Mouse (Mus musculus) 3T3-L1 (cell line): ENCODE measurements around the gene Rock2.
"Not testable (repeated sequence)": the region's sequence is repeated elsewhere in the genome, so short reads cannot be mapped to it uniquely, and the experiment has no call there.

ENCODE experiments used
- DNase-seq: peaks from one replicate; pipeline ENCODE4 v3.0.0-alpha.2; 2015; ENCODE audit warnings: low read depth, low spot score

Gene Rock2

GRCm38 (mm10) chr12:16999146-16999545 is 104.5 kb downstream of the Rock2 start:
- DNase-seq, result peak; percentile 32

- peak; percentile 93 for DNase-seq
These were observed 105.2 kb downstream of the Rock2 start, which contains the start of gene Pqlc3 for GRCm38 (mm10) chr12:16999739-17000497. Gene Pqlc3, minus strand, starts transcription at chr12:17000408.

- DNase-seq, result peak; percentile 40
These were observed 105.9 kb downstream of the Rock2 start for GRCm38 (mm10) chr12:17000628-17001027.

- peak; percentile 62 for DNase-seq
These were observed 106.5 kb downstream of the Rock2 start for GRCm38 (mm10) chr12:17001211-17001610.

- DNase-seq, result no peak
These were observed 114.8 kb downstream of the Rock2 start for GRCm38 (mm10) chr12:17009466-17009865.

- peak; percentile 36 for DNase-seq
These were observed 116.6 kb downstream of the Rock2 start, which contains the start of gene 2410004P03Rik for GRCm38 (mm10) chr12:17011100-17011870. Gene 2410004P03Rik, minus strand, starts transcription at chr12:17011727.

GRCm38 (mm10) chr12:17012067-17012899 is 117.6 kb downstream of the Rock2 start:
- peak; percentile 57 for DNase-seq

GRCm38 (mm10) chr12:17015711-17016110 is 121.0 kb downstream of the Rock2 start:
- DNase-seq, result no peak

- peak; percentile 79 for DNase-seq
These were observed 123.8 kb downstream of the Rock2 start for GRCm38 (mm10) chr12:17018468-17018867.

- not testable (repeated sequence) for DNase-seq
These were observed 126.4 kb downstream of the Rock2 start for GRCm38 (mm10) chr12:17021125-17021524.

GRCm38 (mm10) chr12:17022145-17022544 is 127.5 kb downstream of the Rock2 start:
- no peak for DNase-seq

- no peak for DNase-seq
These were observed 129.9 kb downstream of the Rock2 start for GRCm38 (mm10) chr12:17024554-17025110.

- peak; percentile 85 for DNase-seq
These were observed 138.2 kb downstream of the Rock2 start for GRCm38 (mm10) chr12:17032694-17033463.

GRCm38 (mm10) chr12:17033464-17033841 is 138.8 kb downstream of the Rock2 start:
- DNase-seq, result peak; percentile 36

- DNase-seq, result no peak
These were observed 140.0 kb downstream of the Rock2 start for GRCm38 (mm10) chr12:17034671-17035070.

- peak; percentile 45 for DNase-seq
These were observed 140.4 kb downstream of the Rock2 start for GRCm38 (mm10) chr12:17035128-17035527.

GRCm38 (mm10) chr12:17036532-17036931 is 141.8 kb downstream of the Rock2 start:
- DNase-seq, result no peak

GRCm38 (mm10) chr12:17037053-17037610 is 142.4 kb downstream of the Rock2 start:
- no peak for DNase-seq
